Mouse (Mus musculus): ENCODE results near the gene Mei1.

The Mei1 gene

DNA sequence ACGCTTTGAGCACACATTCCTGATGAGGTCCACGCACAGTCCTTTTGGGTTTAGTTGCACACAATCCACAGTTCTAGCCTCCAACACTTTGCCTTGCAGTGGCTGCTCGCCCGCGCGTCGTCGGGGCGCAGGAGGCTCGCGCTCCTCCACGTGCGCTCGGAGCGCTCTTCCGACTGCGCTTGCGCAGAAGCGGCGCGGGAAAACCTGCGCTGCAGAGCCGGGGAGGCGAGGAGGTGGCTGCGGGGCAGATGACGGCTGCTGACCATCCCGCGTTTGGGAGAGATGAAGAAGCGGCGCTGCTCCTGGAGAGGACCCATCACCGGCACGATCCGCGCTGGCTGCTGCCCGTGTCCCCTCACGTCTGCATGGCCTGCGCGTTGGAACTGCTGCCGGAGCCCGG, at the start of gene Mei1:
Gene Mei1, plus strand, starts transcription at position 99 of the 400 bp plus-strand sequence.
- DNase-seq (ENCODE audit: low read depth, low spot score): peak; percentile 42

DNA sequence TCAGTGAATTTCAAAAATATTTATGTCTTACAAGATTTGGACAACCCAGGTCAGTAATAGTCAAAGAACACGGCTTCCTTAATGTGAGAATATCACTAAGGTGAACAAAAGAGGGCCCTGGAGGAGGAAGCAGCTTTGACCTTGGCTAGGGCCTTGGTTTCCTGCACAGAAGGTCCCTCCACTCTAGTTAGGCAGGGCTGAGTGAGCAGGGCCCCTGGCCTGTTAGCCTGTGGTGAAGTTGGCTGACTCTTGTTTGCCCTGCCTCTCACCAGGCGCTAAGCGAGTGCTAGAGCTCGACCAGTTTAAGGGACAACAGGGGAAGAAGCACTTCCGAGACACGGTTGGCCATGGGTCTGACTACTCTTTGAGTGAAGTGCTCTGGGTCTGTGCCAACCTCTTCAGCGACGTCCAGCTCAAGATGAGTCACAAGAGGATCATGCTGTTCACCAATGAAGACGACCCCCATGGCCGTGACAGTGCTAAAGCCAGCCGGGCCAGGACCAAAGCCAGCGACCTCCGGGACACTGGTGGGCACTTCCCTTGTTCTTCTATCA, 47.2 kb upstream of the Mei1 start:
- DNase-seq (ENCODE audit: low read depth, low spot score): no peak

DNA sequence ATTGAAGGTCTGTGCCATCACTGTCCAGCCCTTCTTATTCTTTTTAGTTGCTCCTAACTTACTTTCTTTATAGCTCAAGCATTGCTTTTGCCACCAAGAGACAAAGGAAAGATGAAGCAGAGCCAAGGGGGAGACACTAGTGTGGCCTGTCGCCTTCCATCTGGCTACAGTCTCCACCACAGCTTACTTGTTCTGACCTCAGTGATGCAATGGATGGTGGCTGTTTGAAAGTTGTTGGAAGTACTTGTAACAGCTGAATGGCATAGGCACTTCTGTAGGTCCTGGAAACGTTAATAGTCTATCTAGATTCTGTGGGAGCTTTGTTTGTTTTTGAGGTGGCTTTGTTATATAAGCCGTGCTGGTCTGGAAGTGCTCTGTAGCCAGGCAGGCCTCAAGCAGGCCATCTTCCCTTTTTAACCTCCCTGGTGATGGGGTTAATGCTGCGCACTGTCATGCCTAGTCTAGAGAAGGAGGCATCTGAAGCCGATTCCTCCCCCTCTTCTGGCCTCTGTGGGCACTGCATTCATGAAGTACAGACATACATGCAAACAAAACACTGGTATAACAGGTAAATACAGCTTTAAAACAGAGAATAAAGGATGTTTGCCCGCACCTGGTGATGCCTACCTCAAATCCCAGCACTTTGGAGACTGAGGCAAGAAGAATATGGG, 45.7 kb upstream of the Mei1 start:
- no peak for DNase-seq (ENCODE audit: low read depth, low spot score)

DNA sequence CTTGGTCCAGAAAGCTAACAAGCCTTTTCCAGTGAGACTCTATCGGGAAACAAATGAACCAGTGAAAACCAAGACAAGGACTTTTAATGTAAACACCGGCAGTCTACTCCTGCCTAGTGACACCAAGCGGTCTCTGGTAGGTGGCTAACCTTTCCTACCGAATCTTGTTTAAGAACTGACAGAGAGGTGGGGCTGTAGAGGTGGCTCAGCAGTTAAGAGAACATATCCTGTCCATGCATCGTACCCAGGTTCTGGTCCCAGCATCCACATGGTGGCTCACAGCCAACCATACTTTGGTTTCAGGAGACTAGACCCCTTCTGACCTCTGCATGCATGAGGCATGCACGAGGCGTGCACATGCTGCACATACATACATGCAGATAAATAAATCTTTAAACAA, 42.5 kb upstream of the Mei1 start:
- no peak for DNase-seq (ENCODE audit: low read depth, low spot score)

DNA sequence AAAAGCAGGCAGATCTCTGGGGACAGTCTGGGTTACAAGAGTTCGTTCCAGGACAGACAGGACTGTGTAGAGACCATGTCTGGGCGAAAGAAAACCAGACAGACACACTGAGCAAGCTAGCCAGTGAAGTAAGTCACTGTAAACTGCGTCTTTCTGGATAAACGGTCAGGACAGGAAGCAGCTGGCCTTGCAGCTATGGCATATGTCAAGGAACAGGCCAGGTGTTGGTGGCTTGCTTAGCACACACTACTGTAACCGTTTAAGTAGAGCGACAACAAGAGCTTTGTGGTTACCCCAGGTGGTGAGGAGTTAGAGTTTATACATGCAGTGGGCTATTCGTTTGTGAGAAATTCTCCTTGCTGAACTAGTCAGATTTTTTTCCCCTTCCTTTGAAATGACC, 42.1 kb upstream of the Mei1 start:
- DNase-seq (ENCODE audit: low read depth, low spot score): no peak

DNA sequence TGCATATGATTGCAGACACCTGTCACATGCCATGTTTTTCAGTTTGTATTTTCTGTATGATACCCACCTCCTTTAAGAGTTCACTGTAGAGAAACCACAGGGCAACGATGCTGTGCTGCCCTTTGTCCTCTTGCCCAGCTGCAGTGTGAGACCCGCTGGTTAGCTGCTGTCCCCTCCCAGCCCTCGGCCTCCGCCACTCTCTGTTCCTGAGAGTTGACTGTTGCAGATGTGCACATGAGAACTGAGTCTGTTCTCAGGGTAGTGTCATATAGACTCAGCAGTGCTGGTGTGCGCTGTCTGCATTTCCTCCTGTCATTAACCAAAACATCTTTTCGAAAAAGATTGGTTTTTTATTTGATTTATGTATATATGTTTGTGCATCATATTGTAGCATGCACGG, 37.4 kb upstream of the Mei1 start:
- DNase-seq (ENCODE audit: low read depth, low spot score): no peak

DNA sequence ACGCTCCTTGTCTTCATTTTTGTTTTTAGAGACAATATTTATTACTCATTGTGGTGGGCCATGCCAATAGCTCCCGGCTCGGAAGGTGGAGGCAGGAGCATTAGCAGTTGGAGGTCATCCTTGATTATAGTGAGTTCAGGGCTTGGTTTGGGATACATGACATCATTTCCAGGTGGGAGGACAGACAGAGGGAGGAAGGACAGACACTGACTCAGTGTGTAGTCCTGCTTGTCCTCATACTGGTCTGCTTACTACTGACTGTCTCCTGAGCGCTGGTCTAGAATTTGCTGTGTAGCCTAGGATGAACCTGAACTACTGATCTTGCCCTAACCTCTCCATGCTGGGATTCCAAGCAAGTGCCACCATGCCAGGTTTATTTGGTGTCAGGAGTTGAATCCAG, 36.0 kb upstream of the Mei1 start, which contains the start of gene Desi1:
Gene Desi1, minus strand, starts transcription at position 101 of the 400 bp plus-strand sequence.
- no peak for DNase-seq (ENCODE audit: low read depth, low spot score)

DNA sequence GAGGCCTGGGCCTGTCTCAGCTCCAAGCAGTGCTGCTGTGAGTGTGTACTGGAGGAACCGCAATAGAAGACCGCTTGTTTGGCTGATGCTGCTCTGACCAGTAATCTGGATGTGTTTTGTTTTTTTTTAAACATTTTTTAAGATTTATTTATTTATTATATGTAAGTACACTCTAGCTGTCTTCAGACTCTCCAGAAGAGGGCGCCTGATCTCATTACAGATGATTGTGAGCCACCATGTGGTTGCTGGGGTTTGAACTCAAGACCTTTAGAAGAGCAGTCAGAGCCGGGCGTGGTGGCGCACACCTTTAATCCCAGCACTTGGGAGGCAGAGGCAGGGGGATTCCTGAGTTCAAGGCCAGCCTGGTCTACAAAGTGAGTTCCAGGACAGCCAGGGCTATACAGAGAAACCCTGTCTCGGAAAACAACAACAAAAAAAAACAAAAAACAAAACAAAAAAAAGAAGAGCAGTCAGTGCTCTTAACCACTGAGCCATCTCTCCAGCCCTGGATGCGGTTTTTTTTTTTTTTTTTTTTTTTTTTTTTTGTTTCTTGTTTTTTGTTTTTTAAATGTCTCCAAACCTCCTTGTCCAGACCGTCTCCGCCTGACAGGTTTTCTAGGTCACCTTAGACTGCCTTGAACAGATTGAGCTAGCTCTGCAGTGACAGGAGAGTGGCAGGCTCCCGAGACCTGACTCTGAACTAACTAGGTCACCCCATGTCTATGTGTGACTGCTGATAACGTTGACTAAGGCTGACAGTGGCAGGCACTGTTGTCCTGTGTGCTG, 33.7 kb upstream of the Mei1 start:
- DNase-seq (ENCODE audit: low read depth, low spot score): peak; percentile 77

DNA sequence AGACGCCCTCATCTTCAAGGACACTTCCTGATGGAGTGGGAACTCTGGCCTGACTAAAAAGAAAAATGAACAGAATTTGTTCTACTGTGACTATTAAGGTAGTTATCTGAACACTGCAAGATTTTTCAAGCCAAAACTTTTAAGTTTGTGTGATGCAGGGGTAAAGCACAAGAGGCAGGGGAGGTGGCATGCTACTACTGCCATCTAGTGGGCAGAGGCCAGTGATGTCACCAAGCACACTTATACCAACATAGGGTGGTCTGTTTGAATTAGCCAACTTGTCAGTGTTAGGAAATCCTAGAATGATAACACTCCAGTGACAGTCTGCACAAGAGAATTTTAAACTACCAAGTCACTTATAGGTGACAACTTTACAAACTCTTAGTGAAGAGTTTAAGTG, 29.1 kb upstream of the Mei1 start:
- peak; percentile 73 for DNase-seq (ENCODE audit: low read depth, low spot score)

DNA sequence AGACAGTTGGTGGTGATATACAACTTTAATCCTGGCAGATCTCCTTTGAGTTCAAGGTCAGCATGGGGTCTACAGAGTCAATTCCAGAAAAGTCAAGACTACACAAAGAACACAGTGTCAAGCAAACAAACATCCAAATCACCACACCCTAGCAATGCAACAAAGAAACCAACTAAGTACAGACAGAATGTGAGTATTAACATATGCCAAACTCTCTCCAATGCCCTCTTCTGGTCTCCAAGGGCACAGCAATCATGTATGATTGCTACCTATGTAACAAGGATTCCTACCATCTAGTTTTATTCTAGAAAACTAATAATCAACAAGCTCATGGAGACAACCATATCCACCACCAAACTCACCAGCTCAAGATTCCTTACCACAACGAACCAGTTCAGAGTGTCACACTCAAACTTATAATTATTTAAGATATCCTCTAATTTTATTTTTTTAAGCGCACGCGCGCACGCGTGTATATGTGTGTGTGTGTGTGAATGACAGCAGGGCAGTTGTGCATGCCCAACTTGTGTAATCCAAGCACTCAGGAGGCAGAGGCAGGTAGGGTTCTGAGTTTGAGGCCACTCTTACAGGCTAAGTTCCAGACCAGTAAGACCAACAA, 25.5 kb upstream of the Mei1 start:
- peak; percentile 82 for DNase-seq (ENCODE audit: low read depth, low spot score)

DNA sequence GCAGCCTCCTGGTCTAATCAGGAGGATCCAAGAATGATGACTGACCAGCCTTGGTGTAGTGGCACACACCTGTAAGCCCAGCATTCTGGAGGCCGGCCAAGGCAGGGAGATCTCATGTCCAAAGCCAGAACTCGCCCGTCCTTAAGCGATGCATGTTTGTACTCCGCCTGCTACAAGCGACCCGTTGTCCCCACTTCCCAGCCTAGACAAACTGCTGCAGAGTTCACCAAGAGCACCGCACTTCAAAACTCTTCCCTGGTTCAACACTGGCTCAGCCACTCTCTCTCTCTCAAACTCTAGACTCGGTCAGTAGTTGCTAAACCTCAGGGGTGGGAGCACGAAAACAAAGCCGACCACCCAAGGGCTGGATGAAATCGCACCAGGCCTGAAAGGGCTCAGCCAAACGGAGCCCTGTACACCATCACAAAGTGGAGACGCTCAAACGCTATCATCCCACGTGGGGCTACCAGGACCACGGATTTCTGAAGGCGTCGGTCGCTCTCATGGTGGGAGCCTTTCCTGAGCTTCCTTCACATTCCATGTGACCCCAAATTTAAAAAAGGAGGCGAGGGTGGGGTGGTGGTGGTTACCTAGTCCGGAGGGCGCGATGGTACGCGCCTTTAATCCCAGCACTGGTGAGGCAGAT, 23.4 kb upstream of the Mei1 start:
- DNase-seq (ENCODE audit: low read depth, low spot score): peak; percentile 34

DNA sequence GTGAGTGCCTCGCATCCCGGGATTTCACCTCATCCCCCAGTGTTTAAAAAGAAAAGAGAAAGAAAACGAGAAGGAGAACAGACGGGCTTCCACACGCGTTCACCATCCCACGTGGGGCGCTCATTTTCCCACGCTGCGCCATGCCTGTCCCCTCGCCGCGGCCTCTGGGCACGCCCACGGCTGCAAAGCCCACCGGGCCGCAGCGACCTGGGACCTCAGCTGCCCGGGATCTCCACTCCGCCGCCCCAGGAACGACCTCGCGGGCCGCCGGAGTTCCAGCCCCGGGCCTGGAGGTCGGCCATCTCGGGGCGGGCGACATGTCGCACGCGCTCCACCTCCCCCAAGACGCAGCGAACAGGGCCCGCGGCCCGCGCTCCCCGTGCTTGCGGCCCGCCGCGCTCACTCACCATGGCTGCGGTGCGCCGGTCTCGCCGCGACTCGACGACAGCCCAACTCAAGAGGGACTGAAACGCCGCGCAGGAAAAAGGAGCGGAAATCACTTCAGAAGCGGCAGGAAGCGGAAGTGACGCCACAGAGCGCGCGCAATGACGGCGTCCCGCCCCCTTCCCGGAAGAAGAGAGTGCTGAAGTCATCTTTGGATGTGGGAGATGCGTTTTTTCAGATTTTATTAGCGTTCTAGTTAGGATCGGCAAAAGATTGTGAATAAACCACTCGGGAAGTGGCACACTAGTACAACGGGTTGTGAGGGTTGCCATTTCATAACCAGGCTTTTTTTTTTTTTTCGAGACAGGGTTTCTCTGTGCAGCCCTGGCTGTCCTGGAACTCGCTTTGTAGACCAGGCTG, 22.5 kb upstream of the Mei1 start, which contains the start of gene Snu13:
Gene Snu13, minus strand, starts transcription at position 519 of the 804 bp plus-strand sequence.
- DNase-seq (ENCODE audit: low read depth, low spot score): peak; percentile 84

DNA sequence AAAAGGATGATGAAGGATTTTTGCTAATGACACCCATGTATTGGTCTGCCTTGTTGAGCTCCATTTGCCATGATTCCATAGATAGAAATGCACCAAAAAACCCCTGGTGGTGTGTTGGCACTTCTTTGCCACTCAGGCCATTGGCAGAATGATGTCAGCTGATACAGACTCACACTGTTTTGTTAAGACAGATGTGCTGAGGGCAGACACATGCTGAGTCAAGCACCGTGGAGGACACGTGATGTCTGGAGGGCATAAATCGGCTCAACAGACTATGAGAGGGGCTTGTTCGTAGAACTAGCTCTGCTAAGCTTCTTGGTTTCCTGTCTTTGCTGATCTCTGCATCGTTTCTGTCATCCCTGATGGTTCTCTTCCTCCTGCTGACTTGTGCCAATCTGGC, 17.3 kb upstream of the Mei1 start:
- DNase-seq (ENCODE audit: low read depth, low spot score): no peak

DNA sequence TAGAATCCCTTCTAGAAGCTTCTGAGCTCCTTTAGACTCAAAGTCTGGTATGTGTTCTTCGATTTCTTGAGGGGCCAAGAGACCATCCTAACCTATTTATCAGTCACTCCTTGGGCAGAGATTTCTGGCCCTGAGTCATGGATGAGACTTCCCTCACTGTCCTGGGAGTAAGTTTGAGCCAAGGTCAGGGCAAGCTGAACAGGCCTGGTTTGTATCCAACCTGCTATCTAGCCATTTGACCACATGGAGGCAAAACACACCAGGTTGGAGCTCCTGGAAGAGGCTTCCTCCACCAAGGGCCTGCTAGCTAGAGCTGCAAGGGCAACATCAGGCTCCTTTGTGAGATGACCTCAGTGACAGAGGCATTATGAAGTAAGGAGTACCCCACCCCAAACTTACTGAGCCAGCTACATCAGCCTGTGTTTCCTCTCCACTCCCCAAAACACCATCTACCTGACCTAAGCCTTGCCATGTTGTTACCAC, 11.0 kb upstream of the Mei1 start, which contains the start of gene 4930407I10Rik:
Gene 4930407I10Rik, plus strand, starts transcription at position 433 of the 483 bp plus-strand sequence.
- no peak for DNase-seq (ENCODE audit: low read depth, low spot score)

DNA sequence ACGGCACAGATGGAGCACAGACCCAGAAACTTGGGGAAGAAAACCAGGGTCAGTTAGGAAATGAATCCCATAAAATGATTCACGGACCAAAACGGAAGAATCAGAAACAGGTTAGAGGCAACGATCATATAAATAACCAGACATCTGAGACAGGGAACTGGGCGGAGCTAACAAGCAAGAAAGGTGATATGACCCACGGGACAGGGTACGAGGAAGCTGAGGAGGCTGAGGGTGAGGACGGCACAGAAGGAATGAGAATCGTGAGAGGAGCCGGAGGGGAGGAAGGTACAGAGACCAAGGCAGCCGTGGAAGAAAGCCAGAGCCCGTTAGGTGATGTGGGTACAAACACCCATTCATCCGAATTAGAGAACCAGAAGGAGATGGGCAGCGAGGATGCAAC, 5.9 kb upstream of the Mei1 start:
- no peak for DNase-seq (ENCODE audit: low read depth, low spot score)

DNA sequence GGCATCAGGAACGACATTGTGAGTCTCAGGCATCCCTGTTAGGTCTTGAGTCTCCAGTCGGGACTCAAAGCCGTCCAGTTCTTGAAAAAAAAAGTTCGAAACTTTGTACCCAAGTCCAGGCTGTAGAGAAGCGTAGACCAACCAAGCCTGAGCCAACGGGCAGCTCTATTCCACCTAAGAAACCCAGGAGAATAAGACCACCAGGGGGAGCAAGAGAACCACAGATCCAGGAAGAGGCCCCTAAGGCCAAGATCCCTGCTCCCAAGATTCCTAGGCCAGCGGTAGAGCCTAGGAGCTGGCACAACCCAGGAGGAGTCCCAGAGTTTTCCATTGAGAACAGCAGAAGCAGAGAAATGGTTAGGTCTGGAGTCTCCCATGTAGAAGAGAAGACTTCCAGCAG, 4.3 kb upstream of the Mei1 start:
- DNase-seq (ENCODE audit: low read depth, low spot score): peak; percentile 92

DNA sequence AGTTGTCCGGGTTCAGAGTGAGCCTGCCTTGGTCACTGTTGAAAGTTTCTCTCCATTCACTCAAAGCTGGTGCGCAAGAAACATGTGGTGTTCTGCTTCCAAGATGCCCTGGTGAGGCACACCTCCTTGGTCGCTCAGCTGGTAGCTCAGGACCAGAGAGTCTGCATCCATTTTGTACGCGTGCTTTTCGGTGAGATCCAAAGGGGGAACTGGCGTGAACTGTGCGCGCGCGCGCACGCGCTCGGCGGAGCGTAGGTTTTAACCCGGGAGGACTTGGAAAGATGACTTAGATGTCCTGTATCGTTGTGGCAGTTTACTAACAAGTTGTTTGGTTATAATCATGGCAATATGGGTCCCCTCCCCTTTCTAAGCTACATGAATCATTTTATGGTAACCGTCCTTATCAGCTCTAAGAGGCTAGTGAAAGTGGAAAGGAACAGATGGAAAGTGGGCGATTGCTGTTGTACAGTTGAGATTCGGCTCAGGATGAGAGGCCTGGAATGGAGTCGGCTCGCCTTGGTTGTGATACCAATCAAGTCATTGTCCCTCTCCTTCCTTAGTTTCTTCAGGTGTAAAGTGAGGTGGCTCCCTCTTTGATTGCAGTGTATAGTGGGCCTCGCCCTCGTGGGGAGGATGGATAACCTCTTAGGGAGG, 2.1 kb downstream of the Mei1 start:
- DNase-seq (ENCODE audit: low read depth, low spot score): peak; percentile 55

DNA sequence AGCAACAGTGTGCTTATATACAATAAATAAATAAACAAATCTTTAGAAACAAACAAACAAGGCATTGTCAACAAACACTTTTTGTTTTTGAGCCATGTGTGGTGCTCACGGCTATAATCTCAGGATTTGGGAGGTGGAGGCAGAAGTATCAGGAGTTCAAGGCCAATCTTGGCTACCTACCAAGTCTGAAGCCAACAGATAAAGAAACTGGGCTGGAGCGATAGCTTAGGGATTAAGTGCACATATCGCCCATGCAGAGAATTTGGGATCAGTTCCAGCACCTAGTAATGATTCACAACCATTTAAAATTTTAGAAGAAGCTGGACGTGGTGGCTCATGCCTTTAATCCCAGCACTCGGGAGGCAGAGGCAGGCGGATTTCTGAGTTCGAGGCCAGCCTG, 3.7 kb downstream of the Mei1 start:
- DNase-seq (ENCODE audit: low read depth, low spot score): no peak

DNA sequence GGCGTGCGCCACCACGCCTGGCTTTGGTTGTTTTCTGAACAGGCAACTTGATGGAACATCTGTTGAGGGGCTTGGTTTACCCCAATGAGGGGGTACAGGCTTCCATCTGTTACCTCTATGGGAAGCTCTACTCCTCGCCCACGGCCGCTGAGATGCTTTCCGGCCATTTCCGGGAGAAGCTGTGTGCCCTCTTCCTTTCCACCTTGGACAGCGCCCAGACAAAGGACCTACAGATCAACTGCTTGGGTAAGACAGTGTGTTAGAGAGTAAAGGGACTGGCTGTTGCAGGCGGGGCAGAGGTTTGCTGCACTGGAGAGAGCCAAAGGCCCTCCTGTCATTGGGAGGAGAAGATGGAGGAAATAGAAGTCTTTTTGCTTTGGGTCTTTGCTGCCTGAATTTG, 10.1 kb downstream of the Mei1 start:
- DNase-seq (ENCODE audit: low read depth, low spot score): peak; percentile 73

DNA sequence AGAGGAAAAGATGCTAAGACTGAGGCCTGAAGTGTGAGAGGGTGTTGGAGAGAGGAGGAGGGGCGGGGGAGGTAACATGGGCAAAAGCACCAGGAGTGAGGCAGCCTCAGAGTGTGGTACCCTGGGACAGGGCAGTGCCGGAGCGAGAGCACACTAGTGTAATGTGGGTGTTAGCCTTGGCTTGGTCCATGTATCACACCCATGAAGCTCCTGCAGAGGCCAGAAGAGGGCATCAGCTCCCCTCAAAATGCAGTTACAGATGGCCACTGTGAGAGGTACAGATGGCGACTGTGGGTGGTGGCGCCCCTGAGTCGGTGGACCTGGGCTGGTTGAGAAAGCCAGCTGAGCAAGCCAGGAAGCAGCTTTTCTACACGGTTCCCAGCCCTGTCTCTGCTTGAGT, 11.4 kb downstream of the Mei1 start:
- peak; percentile 42 for DNase-seq (ENCODE audit: low read depth, low spot score)
